Mouse (Mus musculus) MEL (cell line): Measurements from ENCODE around the gene Ankrd33b. TPM values are rescaled to one million over a fixed set of nuclear protein-coding genes. Genes with fewer than 3 reads are reported as not detected.

ENCODE experiments used
- DNase-seq: peaks from one replicate; pipeline ENCODE4 v3.0.0; 2011; ENCODE audit warnings: low read depth, low spot score
- H3K27ac ChIP-seq: 2 replicates; pipeline ENCODE4 v1.5.1; 2012; ENCODE audit warnings: low read depth, mild to moderate bottlenecking, control low read depth, low read length, moderate library complexity; ENCODE audit not compliant: control insufficient read depth
- H3K27me3 ChIP-seq, 2 experiments: fragments of 150-350 bp in 1 of 2; sonication (generic) in 1 of 2; 2 replicates each; pipeline ENCODE4 v1.6.1; 2012; ENCODE audit warnings: low read length in 2 of 2, mild to moderate bottlenecking in 2 of 2, improper control_type of control experiment in 1 of 2, moderate library complexity in 1 of 2; ENCODE audit not compliant: insufficient read depth in 2 of 2, control insufficient read depth in 1 of 2
- H3K36me3 ChIP-seq, 2 experiments: 2 replicates each; pipeline ENCODE4 v1.6.1; 2012 to 2014; ENCODE audit warnings: low read length in 2 of 2, improper control_type of control experiment in 1 of 2, inconsistent platforms in 1 of 2, mild to moderate bottlenecking in 1 of 2; ENCODE audit not compliant: insufficient read depth in 2 of 2, control insufficient read depth in 1 of 2
- H3K4me1 ChIP-seq, 2 experiments: fragments of 150-350 bp in 1 of 2; sonication (generic) in 1 of 2; 2 replicates each; pipeline ENCODE4 v1.6.1; 2012; ENCODE audit warnings: low read length in 2 of 2, improper control_type of control experiment in 1 of 2, mild to moderate bottlenecking in 1 of 2; ENCODE audit not compliant: insufficient read depth in 2 of 2, control insufficient read depth in 1 of 2
- H3K4me3 ChIP-seq, 2 experiments: fragments of 150-350 bp in 1 of 2; sonication (generic) in 1 of 2; 2 replicates each; pipeline ENCODE4 v1.5.1; 2012; ENCODE audit warnings: low read depth in 2 of 2, low read length in 2 of 2, mild to moderate bottlenecking in 2 of 2, moderate library complexity in 2 of 2, control low read depth in 1 of 2, improper control_type of control experiment in 1 of 2; ENCODE audit not compliant: control insufficient read depth in 1 of 2, insufficient read depth in 1 of 2
- H3K79me2 ChIP-seq: 2 replicates; pipeline ENCODE4 v1.6.1; 2012; ENCODE audit warnings: mild to moderate bottlenecking, low read length, moderate library complexity; ENCODE audit not compliant: control insufficient read depth, poor library complexity, insufficient read depth
- H3K9ac ChIP-seq: 2 replicates; pipeline ENCODE4 v1.6.1; 2012; ENCODE audit warnings: low read depth, mild to moderate bottlenecking, control low read depth, low read length, moderate library complexity; ENCODE audit not compliant: control insufficient read depth, poor library complexity, severe bottlenecking
- H3K9me3 ChIP-seq: fragments of 150-350 bp; sonication (generic); replicated peaks from 2 replicates; pipeline ENCODE4 v1.6.1; 2012; ENCODE audit warnings: mild to moderate bottlenecking, low read length, improper control_type of control experiment, moderate library complexity; ENCODE audit not compliant: insufficient read depth
- BHLHE40 ChIP-seq: IDR thresholded peaks from 2 replicates; pipeline ENCODE4 v1.6.1; 2012; ENCODE audit warnings: low read depth, mild to moderate bottlenecking, inconsistent platforms, low read length, improper control_type of control experiment, borderline replicate concordance
- CTCF ChIP-seq, 3 experiments: IDR thresholded peaks in 2 of 3; conservative IDR thresholded peaks in 1 of 3; 2 replicates each; pipeline ENCODE4 v1.5.1; 2011 to 2012; ENCODE audit warnings: low read length in 3 of 3, low read depth in 2 of 3, mild to moderate bottlenecking in 2 of 3, improper control_type of control experiment in 1 of 3, inconsistent platforms in 1 of 3, mixed read lengths in 1 of 3, moderate library complexity in 1 of 3; ENCODE audit not compliant: control insufficient read depth in 1 of 3, insufficient read depth in 1 of 3, poor library complexity in 1 of 3, severe bottlenecking in 1 of 3
- EP300 ChIP-seq, 2 experiments: IDR thresholded peaks; 2 replicates each; pipeline ENCODE4 v1.6.1; 2011; ENCODE audit warnings: improper control_type of control experiment in 2 of 2, low read length in 2 of 2, low read depth in 1 of 2, mild to moderate bottlenecking in 1 of 2
- ETS1 ChIP-seq: IDR thresholded peaks from 2 replicates; pipeline ENCODE4 v1.6.1; 2012; ENCODE audit warnings: low read depth, mild to moderate bottlenecking, inconsistent platforms, low read length, improper control_type of control experiment, moderate library complexity
- KAT2A ChIP-seq: conservative IDR thresholded peaks from 2 replicates; pipeline ENCODE4 v1.6.1; 2012; ENCODE audit warnings: low read depth, low read length, improper control_type of control experiment, inconsistent platforms
- MAFK ChIP-seq: IDR thresholded peaks from 2 replicates; pipeline ENCODE4 v1.6.1; 2011; ENCODE audit warnings: low read depth, mild to moderate bottlenecking, low read length, improper control_type of control experiment, borderline replicate concordance
- MAZ ChIP-seq: IDR thresholded peaks from 2 replicates; pipeline ENCODE4 v1.6.1; 2012; ENCODE audit warnings: low read depth, mild to moderate bottlenecking, inconsistent platforms, low read length, improper control_type of control experiment
- MXI1 ChIP-seq: IDR thresholded peaks from 2 replicates; pipeline ENCODE4 v1.6.1; 2011; ENCODE audit warnings: mild to moderate bottlenecking, low read depth, low read length, improper control_type of control experiment
- NRF1 ChIP-seq: IDR thresholded peaks from 2 replicates; pipeline ENCODE4 v1.6.1; 2014; ENCODE audit warnings: low read depth, mild to moderate bottlenecking, inconsistent platforms, low read length, improper control_type of control experiment, moderate library complexity; ENCODE audit not compliant: poor library complexity, insufficient read depth, severe bottlenecking
- POLR2A ChIP-seq, 2 experiments: IDR thresholded peaks; 2 replicates each; pipeline ENCODE4 v1.6.1; 2011 to 2012; ENCODE audit warnings: low read length in 2 of 2, mild to moderate bottlenecking in 2 of 2, control low read depth in 1 of 2, improper control_type of control experiment in 1 of 2, low read depth in 1 of 2, moderate library complexity in 1 of 2; ENCODE audit not compliant: control insufficient read depth in 1 of 2, insufficient read depth in 1 of 2, poor library complexity in 1 of 2
- SMC3 ChIP-seq: IDR thresholded peaks from 2 replicates; pipeline ENCODE4 v1.6.1; 2011; ENCODE audit warnings: low read depth, low read length, improper control_type of control experiment
- TAL1 ChIP-seq: IDR thresholded peaks from 2 replicates; pipeline ENCODE4 v1.6.1; 2012; ENCODE audit warnings: mild to moderate bottlenecking, inconsistent platforms, low read length, moderate library complexity, mixed read lengths
- USF2 ChIP-seq, 2 experiments: IDR thresholded peaks; 2 replicates each; pipeline ENCODE4 v1.6.1; 2011 to 2012; ENCODE audit warnings: improper control_type of control experiment in 2 of 2, low read length in 2 of 2, borderline replicate concordance in 1 of 2, inconsistent platforms in 1 of 2, low read depth in 1 of 2, mild to moderate bottlenecking in 1 of 2; ENCODE audit not compliant: insufficient read depth in 1 of 2
- ZNF384 ChIP-seq: IDR thresholded peaks from 2 replicates; pipeline ENCODE4 v1.6.1; 2012; ENCODE audit warnings: low read depth, mild to moderate bottlenecking, inconsistent platforms, low read length, improper control_type of control experiment
- polyA plus RNA-seq, 2 experiments: library from polyadenylated mRNA; stranded (reverse) in 1 of 2; unstranded in 1 of 2; fragments of >175 nt in 1 of 2; fragments of >200 nt in 1 of 2; gene quantifications; 2 replicates each; pipeline versions ENCODE4 v1.2.1 to v1.2.4; 2012; ENCODE audit warnings: low replicate concordance in 2 of 2, low read depth in 1 of 2; ENCODE audit not compliant: insufficient read length in 2 of 2, insufficient read depth in 1 of 2, missing spikeins in 1 of 2
- total RNA-seq: library from RNA; depleted of rRNA; stranded (reverse); fragments of 300-350 nt; gene quantifications from 2 replicates; pipeline ENCODE4 v1.2.3, GENCODE M21; 2012

Ankrd33b gene
- total and polyA plus RNA-seq, 3 experiments: 11.1 to 16.1 TPM; not detected in 1

DNA sequence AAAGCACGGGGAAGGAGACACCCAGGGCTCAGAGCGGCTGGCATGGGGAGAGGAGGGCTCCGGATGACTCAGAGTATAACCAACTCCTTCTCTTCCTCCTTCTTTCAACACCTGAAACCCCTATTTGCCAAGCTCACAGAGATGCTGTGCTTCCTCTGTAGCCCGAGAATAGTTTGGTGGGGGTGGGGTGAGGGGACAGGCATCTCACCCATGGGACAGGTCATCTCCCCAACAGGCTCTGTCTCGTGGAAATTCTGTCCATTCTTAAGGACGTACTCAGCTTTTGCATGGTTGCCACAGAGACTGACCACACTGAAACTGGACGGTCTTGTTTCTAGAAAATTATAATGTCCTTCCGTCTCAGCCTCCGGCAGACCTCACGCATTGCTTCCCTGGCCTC, 106.4 kb downstream of the Ankrd33b start:
- TF ChIP-seq MAFK (no peak), POLR2A (IDR thresholded peaks at IDR 0.05; ENCODE audit: control insufficient read depth in 1 of 2, insufficient read depth in 1 of 2, low read depth in 1 of 2, low read length in 2 of 2, poor library complexity in 1 of 2) (no peak), USF2 (IDR thresholded peaks at IDR 0.05; ENCODE audit: borderline replicate concordance in 1 of 2, insufficient read depth in 1 of 2, low read depth in 1 of 2, low read length in 2 of 2) (no peak), ETS1 (no peak), TAL1 (no peak), KAT2A (no peak)
- no peak overlapping the region for H3K9ac ChIP-seq
- H3K36me3 ChIP-seq: no peaks in the 10 kb centered on the region
- no peaks in the 10 kb centered on the region for H3K27me3 ChIP-seq
- no peaks in the 10 kb centered on the region for H3K9me3 ChIP-seq
- no peaks in the 10 kb centered on the region for H3K4me1 ChIP-seq
- DNase-seq: no peak
- H3K4me3 ChIP-seq: no peak overlapping the region
- no peak overlapping the region for H3K27ac ChIP-seq
- H3K79me2 ChIP-seq: no peaks in the 10 kb centered on the region

DNA sequence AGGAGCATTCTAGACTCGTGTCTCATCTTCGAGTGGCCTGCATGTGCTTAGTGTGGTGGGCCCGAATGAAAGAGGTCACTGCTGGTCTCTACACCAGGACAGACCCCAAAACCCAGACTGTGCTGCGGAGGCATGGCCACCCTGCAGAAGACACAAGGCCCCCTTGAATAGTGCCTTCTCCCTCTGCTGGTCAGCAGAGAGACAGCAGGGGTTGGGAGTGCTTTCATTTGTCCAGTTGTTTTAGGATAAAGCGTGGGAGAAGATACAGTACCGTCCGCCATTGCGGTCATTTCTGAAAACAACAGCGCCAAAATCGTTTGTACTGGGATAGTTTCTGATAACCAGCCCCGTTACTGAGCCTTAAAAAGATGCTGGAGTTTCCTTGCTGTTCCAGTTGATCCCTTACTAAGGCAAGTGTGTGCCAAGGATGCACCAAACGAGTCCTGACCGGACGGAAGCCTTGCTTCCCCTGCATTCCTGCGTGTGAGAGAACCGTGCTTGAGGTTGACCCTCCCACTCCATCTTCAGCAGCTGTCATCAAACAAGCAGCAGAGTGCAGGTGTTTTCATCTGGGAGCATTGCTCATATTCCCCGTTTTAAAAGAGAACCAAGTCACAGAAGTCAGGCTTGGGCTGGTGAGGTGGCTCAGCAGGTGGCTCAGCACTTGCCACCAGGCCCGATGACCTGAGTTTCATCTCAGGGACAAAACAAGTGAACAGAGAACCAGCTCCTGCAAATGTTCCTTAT, 108.7 kb downstream of the Ankrd33b start:
- TF ChIP-seq MXI1: no peak
- peak in 2 of 3 experiments; percentile 29 to 33; a peak in 4 of 6 replicates for TF ChIP-seq CTCF (IDR thresholded peaks at IDR 0.05 in 2 of 3, conservative IDR thresholded peaks at IDR 0.05 in 1 of 3; ENCODE audit: control insufficient read depth in 1 of 3, insufficient read depth in 1 of 3, low read depth in 2 of 3, low read length in 3 of 3, poor library complexity in 1 of 3, severe bottlenecking in 1 of 3)
- peak; percentile 40; the same call in 1 of the 2 replicates for TF ChIP-seq SMC3
- H3K4me1 ChIP-seq: no peaks in the 10 kb centered on the region
- H3K9ac ChIP-seq: no peak overlapping the region
- no peak for DNase-seq
- H3K79me2 ChIP-seq: no peaks in the 10 kb centered on the region
- H3K27ac ChIP-seq: no peak overlapping the region
- H3K36me3 ChIP-seq: no peaks in the 10 kb centered on the region
- no peaks in the 10 kb centered on the region for H3K27me3 ChIP-seq
- H3K9me3 ChIP-seq: no peaks in the 10 kb centered on the region
- no peak overlapping the region for H3K4me3 ChIP-seq

DNA sequence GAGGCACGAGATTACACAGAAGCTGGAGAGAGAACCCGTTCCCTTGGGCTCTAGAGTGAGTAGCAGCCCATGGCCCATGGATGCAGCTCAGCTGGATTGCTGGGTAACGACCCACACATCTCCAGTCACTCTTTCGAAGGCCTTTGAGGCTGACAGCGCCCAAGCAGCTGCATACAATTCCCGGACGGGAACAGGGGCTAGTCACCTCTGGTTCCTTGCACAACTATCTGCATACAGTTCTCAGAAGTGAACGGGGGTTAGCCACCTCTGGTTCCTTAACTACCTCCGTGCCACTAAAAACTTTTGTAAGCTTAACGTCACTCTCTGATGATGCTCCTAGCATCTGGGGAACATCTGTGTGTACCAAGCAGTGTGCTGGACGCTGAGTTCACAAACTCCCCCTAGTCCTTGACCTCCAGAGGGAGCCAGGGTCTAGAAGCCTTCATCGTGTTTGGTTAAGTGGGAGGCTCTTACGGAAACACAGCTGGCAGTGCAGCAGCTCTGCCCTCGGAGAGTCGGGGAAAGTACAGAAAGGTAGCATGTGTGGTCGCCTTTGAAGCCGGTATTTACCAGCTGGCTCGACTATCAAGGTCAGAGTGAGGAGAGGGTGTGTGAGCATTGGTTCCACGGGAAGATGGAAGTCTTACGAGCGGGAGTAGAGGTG, 109.4 kb downstream of the Ankrd33b start:
- no peaks in the 10 kb centered on the region for H3K36me3 ChIP-seq
- no peaks in the 10 kb centered on the region for H3K27me3 ChIP-seq
- no peak overlapping the region for H3K4me3 ChIP-seq
- H3K27ac ChIP-seq: no peak overlapping the region
- no peak overlapping the region for H3K9ac ChIP-seq
- H3K4me1 ChIP-seq: no peaks in the 10 kb centered on the region
- no peaks in the 10 kb centered on the region for H3K9me3 ChIP-seq
- H3K79me2 ChIP-seq: no peaks in the 10 kb centered on the region
- TF ChIP-seq NRF1: no peak
- TF ChIP-seq ZNF384: no peak
- TF ChIP-seq EP300 (IDR thresholded peaks at IDR 0.05; ENCODE audit: low read depth in 1 of 2, low read length in 2 of 2): no peak
- no peak for TF ChIP-seq MAZ
- no peak for TF ChIP-seq BHLHE40
- TF ChIP-seq, all 39 proteins: peak for 0
- no peak for DNase-seq
